Comparison of ENCODE assay signal across 16 mouse cellular contexts in the genomic region with DNA sequence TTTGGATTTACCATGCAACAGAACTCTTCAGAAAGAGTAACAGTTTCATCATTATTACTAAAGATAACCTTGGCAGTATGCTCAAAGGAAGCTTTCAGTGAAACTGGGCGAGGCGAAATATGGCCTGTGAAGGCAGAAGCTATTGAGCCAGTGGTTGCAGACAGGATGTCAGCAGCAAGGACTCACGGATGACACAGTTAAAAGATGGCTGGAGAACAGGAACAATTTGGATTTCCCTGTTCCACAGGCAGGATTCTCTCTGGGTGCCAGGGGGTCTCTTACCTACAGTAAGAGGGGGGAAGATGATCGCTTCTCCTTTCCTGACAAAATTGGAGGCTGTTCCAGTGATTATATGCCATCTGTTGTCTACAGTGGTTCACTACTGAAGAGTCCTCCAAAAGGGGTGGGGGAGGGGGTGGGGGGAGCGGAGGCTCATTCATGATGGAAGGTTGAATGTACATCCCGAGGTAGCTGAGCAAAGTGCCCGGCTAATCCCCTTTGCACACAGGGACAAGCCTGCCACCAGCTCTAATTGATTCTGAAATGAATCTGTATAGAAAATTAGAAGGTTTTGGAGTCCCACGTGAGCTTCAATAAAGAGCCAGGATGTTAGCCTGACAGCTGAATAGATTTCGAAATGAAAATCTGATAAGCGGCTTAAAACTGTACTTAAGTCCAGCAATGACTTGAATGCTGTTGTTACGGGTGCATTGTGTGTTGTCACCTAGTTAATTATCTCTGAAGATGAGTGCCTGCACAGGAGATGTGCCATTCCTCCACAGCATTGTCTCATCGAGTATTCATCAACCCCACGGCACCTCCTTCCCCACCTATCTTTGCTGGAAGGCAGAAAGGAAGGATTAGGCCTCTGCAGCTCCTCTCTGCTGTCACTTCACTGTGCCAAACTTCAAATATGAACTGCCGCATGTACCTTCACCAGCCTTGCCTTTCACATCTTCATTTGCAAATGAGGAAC.
DNase-seq lines count a peak whose midpoint lies in the region; ATAC-seq and TF ChIP-seq lines count a peak whose summit lies in the region.
"Had no signal": no experiment of that assay in that cellular context is flagged by ENCODE, and none has a peak within 500 bp of the region (broad histone marks: within the 10 kb centered on the region; RNA-seq: fewer than 3 reads in every experiment).

No protein-coding gene starts in this region.

- H3K4me1 ChIP-seq in hindbrain, embryonic 12.5 days = 0 out of 2 replicates have a peak, but pooled peaks cover 3% of the 10 kb centered on the region
- no peaks in the 10 kb centered on the region for H3K4me1 ChIP-seq in midbrain, postnatal 0 days (ENCODE audit: insufficient read depth, low read length)
- H3K4me1 ChIP-seq in kidney, embryonic 15.5 days = no peaks in the 10 kb centered on the region
- H3K4me1 ChIP-seq: embryonic facial prominence, embryonic 15.5 days; limb, embryonic 12.5 days; lung, embryonic 15.5 days; stomach, embryonic 15.5 days had no signal

- peak; percentile 89 for ATAC-seq in hindbrain, embryonic 12.5 days (ENCODE audit: low FRiP score)
- ATAC-seq in midbrain, postnatal 0 days (ENCODE audit: low FRiP score) = peak; percentile 82
- no peak for ATAC-seq in kidney, embryonic 15.5 days (replicated peaks; ENCODE audit: low FRiP score)
- ATAC-seq: CD4-positive, CD25-positive, alpha-beta regulatory T cell, adult 4 months had no signal

- no peak overlapping the region for H3K9ac ChIP-seq in hindbrain, embryonic 12.5 days
- H3K9ac ChIP-seq in midbrain, postnatal 0 days (replicated peaks; ENCODE audit: low read length, poor library complexity, severe bottlenecking) = no peak overlapping the region
- H3K9ac ChIP-seq in kidney, embryonic 15.5 days = no peak overlapping the region
- H3K9ac ChIP-seq: embryonic facial prominence, embryonic 15.5 days; limb, embryonic 12.5 days; lung, embryonic 15.5 days; stomach, embryonic 15.5 days had no signal

- intact Hi-C loops in left cerebral cortex, postnatal 4 days (cut with DNase I) = no loop called here

- H3K36me3 ChIP-seq in hindbrain, embryonic 12.5 days = no peaks in the 10 kb centered on the region
- H3K36me3 ChIP-seq in midbrain, postnatal 0 days (ENCODE audit: insufficient read depth, low read length) = no peaks in the 10 kb centered on the region
- H3K36me3 ChIP-seq in kidney, embryonic 15.5 days = no peaks in the 10 kb centered on the region
- H3K36me3 ChIP-seq: embryonic facial prominence, embryonic 15.5 days; limb, embryonic 12.5 days; lung, embryonic 15.5 days; stomach, embryonic 15.5 days had no signal

- H3K27me3 ChIP-seq in hindbrain, embryonic 12.5 days = no peaks in the 10 kb centered on the region
- 0 out of 2 replicates have a peak, but pooled peaks cover 1% of the 10 kb centered on the region for H3K27me3 ChIP-seq in midbrain, postnatal 0 days (ENCODE audit: insufficient read depth, low read length)
- H3K27me3 ChIP-seq in kidney, embryonic 15.5 days = no peaks in the 10 kb centered on the region
- H3K27me3 ChIP-seq: embryonic facial prominence, embryonic 15.5 days; limb, embryonic 12.5 days; lung, embryonic 15.5 days; stomach, embryonic 15.5 days had no signal

- H3K9me3 ChIP-seq in hindbrain, embryonic 12.5 days (replicated peaks) = no peaks in the 10 kb centered on the region
- H3K9me3 ChIP-seq in midbrain, postnatal 0 days (ENCODE audit: low read length) = no peaks in the 10 kb centered on the region
- H3K9me3 ChIP-seq in kidney, embryonic 15.5 days (replicated peaks) = no peaks in the 10 kb centered on the region
- H3K9me3 ChIP-seq: embryonic facial prominence, embryonic 15.5 days; limb, embryonic 12.5 days; lung, embryonic 15.5 days; stomach, embryonic 15.5 days had no signal

- 58% methylated on average over 14 of the region's 14 CpGs for WGBS in hindbrain, embryonic 12.5 days
- WGBS in midbrain, postnatal 0 days = 19% methylated on average over 14 of the region's 14 CpGs
- 83% methylated on average over 14 of the region's 14 CpGs for WGBS in kidney, embryonic 15.5 days

- peak overlapping the region; percentile 8; the same call in 1 of the 2 replicates for H3K4me2 ChIP-seq in hindbrain, embryonic 12.5 days (replicated peaks)
- peak overlapping the region; percentile 22; the same call in 1 of the 2 replicates for H3K4me2 ChIP-seq in midbrain, postnatal 0 days (ENCODE audit: low read depth, low read length, poor library complexity, severe bottlenecking)
- H3K4me2 ChIP-seq in kidney, embryonic 15.5 days = no peak overlapping the region
- H3K4me2 ChIP-seq: embryonic facial prominence, embryonic 15.5 days; limb, embryonic 12.5 days; lung, embryonic 15.5 days; stomach, embryonic 15.5 days had no signal

- peak; percentile 16 for DNase-seq in left cerebral cortex, postnatal 4 days
- no peak for DNase-seq in left cerebral cortex, adult 18-20 months (ENCODE audit: low spot score in 2 of 2)
- DNase-seq in embryo, embryonic 11 days = peak; percentile 27
- peak; percentile 43 for DNase-seq in midbrain, postnatal 0 days (ENCODE audit: low spot score)
- no peak for DNase-seq in gastrocnemius, postnatal 10 days
- no peak for DNase-seq in adipocyte (ENCODE audit: low spot score)
- DNase-seq: gastrocnemius, postnatal 25 days; kidney, adult 9 months; right cerebral cortex, adult 18-20 months had no signal

- H3K27ac ChIP-seq in hindbrain, embryonic 12.5 days = 0 out of 2 replicates have a peak overlapping the region, but pooled peaks have one; percentile 23
- peak overlapping the region; percentile 69 for H3K27ac ChIP-seq in midbrain, postnatal 0 days (ENCODE audit: low read depth, low read length)
- no peak overlapping the region for H3K27ac ChIP-seq in kidney, embryonic 15.5 days
- H3K27ac ChIP-seq: embryonic facial prominence, embryonic 15.5 days; limb, embryonic 12.5 days; lung, embryonic 15.5 days; stomach, embryonic 15.5 days had no signal

- no peak overlapping the region for H3K4me3 ChIP-seq in hindbrain, embryonic 12.5 days
- no peak overlapping the region for H3K4me3 ChIP-seq in midbrain, postnatal 0 days (ENCODE audit: low read depth, low read length)
- no peak overlapping the region for H3K4me3 ChIP-seq in kidney, embryonic 15.5 days (replicated peaks)
- H3K4me3 ChIP-seq: embryonic facial prominence, embryonic 15.5 days; limb, embryonic 12.5 days; lung, embryonic 15.5 days; stomach, embryonic 15.5 days had no signal

- no peak for TF ChIP-seq CTCF in midbrain, postnatal 0 days (IDR thresholded peaks at IDR 0.05)

Comparison
In these comparisons a context has a peak if more than half of its experiments do, and no peak if none do; other contexts are left out.
1. DNase-seq: peak in left cerebral cortex, postnatal 4 days (single experiment), embryo, embryonic 11 days (single experiment) and midbrain, postnatal 0 days (single experiment); none in left cerebral cortex, adult 18-20 months (0 of 2), gastrocnemius, postnatal 10 days (single experiment) and adipocyte (single experiment).